Mouse (Mus musculus): ENCODE measurements around the gene Usp36.

- TF ChIP-seq CTCF (IDR thresholded peaks at IDR 0.05; ENCODE audit: low read depth, low read length) (no peak), POLR2A (IDR thresholded peaks at IDR 0.05; ENCODE audit: insufficient read depth, low read length) (no peak), EP300 (IDR thresholded peaks at IDR 0.05; ENCODE audit: insufficient read depth, low read depth, low read length) (no peak)
Measured at GRCm38 (mm10) chr11:118210962-118211361, 79.1 kb downstream of the Usp36 start.
